Mouse (Mus musculus) bone marrow macrophage, adult 2 months (primary cell): ENCODE measurements around the gene Dock1.

Experiments
- CTCF ChIP-seq: IDR thresholded peaks from 2 replicates; pipeline ENCODE4 v1.5.1; 2012; ENCODE audit warnings: low read depth, mild to moderate bottlenecking, low read length, moderate library complexity
- POLR2A ChIP-seq: IDR thresholded peaks from 2 replicates; pipeline ENCODE4 v1.6.1; 2012; ENCODE audit warnings: mild to moderate bottlenecking, low read depth, low read length, borderline replicate concordance

DNA sequence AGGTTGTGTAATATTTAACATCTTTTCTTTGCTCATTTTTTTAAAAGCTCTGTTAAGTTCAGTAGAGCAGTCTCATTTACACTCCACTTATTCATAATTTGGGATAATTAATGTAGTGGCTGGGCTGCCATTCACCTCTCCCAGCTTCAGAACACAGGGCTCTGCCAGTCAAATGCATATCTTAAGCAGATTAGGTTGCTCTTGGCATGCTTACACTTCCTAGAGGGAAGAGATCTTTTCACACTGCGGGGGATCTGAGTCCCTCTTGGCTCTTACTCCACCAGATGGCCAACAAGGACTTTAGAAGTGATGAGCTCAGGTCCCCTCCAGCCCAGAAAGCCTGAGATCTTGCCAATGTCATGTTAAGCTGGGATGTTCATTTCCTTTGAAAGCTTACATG, 150.8 kb downstream of the Dock1 start:
- TF ChIP-seq CTCF (no peak), POLR2A (no peak)
